ENCODE assay signal across 7 mouse cellular contexts in the genomic region with DNA sequence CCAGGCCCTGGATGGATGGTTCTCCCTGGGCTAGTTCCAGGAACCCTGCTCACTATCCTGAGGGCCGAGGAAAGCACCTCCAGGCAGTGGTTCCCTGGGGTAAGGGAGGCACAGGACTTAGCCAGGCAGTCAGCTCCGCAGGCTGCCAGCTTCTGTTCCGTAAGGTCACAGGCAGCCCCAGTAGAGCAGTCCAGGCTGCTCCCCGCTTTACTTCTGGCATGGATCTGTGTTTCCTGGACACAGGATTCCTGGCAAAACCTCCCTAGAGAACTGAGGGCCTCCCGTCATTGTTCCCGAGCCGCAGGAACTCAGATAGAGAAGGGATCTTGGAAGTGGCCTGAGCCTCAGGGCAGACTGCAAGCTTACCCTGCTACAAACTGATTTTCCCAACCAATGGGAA.
DNase-seq lines count a peak whose midpoint lies in the region; ATAC-seq and TF ChIP-seq lines count a peak whose summit lies in the region.

No protein-coding gene starts in this region.

- WGBS in hindbrain, embryonic 12.5 days, result 43% methylated on average over 7 of the region's 7 CpGs
- WGBS in lung, embryonic 14.5 days, result 55% methylated on average over 7 of the region's 7 CpGs

- TF ChIP-seq CTCF in brain, embryonic 14.5 days (IDR thresholded peaks at IDR 0.05; ENCODE audit: borderline replicate concordance, extremely low read depth, insufficient read depth, insufficient read length), result no peak
- no peak for TF ChIP-seq CTCF in lung, embryonic 14.5 days (IDR thresholded peaks at IDR 0.05; ENCODE audit: low read depth)

- H3K4me2 ChIP-seq in hindbrain, embryonic 12.5 days (replicated peaks), result no peak overlapping the region
- no peak overlapping the region for H3K4me2 ChIP-seq in lung, embryonic 14.5 days

- no peaks in the 10 kb centered on the region for H3K27me3 ChIP-seq in hindbrain, embryonic 12.5 days
- no peaks in the 10 kb centered on the region for H3K27me3 ChIP-seq in lung, embryonic 14.5 days (ENCODE audit: insufficient read depth, low read length)

- no peak overlapping the region for H3K4me3 ChIP-seq in hindbrain, embryonic 12.5 days
- no peak overlapping the region for H3K4me3 ChIP-seq in lung, embryonic 14.5 days (ENCODE audit: low read depth, low read length)

- no peak overlapping the region for H3K9ac ChIP-seq in hindbrain, embryonic 12.5 days
- H3K9ac ChIP-seq in lung, embryonic 14.5 days, result peak overlapping the region; percentile 34; the same call in 1 of the 2 replicates

- H3K4me1 ChIP-seq in hindbrain, embryonic 12.5 days, result peaks cover 12% of the 10 kb centered on the region
- peaks cover 16% of the 10 kb centered on the region for H3K4me1 ChIP-seq in lung, embryonic 14.5 days (ENCODE audit: insufficient read depth)

- TF ChIP-seq POLR2A in brain, embryonic 14.5 days (IDR thresholded peaks at IDR 0.05; ENCODE audit: borderline replicate concordance, extremely low read depth, insufficient read depth, insufficient read length, poor library complexity, severe bottlenecking), result no peak

- DNase-seq in Muller cell, postnatal 12 days (ENCODE audit: inconsistent ontology term), result peak; percentile 75
- peak; percentile 48 for DNase-seq in brain, embryonic 14.5 days (ENCODE audit: low read depth)
- peak; percentile 50 for DNase-seq in lung, embryonic 14.5 days
- no peak for DNase-seq in ovary, adult 18-20 months (ENCODE audit: low spot score)
- no peak for DNase-seq in B cell, adult 2 months
- no peak for DNase-seq in frontal cortex, postnatal 36 days (ENCODE audit: low spot score in 2 of 2)

- ATAC-seq in hindbrain, embryonic 12.5 days (ENCODE audit: low FRiP score), result no peak
- no peak for ATAC-seq in lung, embryonic 14.5 days (ENCODE audit: insufficient read depth)

- no peaks in the 10 kb centered on the region for H3K36me3 ChIP-seq in hindbrain, embryonic 12.5 days
- no peaks in the 10 kb centered on the region for H3K36me3 ChIP-seq in lung, embryonic 14.5 days (ENCODE audit: insufficient read depth)

- H3K27ac ChIP-seq in hindbrain, embryonic 12.5 days, result 0 out of 2 replicates have a peak overlapping the region, but pooled peaks have one; percentile 35
- peak overlapping the region; percentile 70 for H3K27ac ChIP-seq in lung, embryonic 14.5 days (ENCODE audit: low read depth)

- H3K9me3 ChIP-seq in hindbrain, embryonic 12.5 days (replicated peaks), result no peaks in the 10 kb centered on the region
- H3K9me3 ChIP-seq in lung, embryonic 14.5 days (ENCODE audit: low read depth, low read length), result no peaks in the 10 kb centered on the region

Comparison
In these comparisons a context has a peak if more than half of its experiments do, and no peak if none do; other contexts are left out.
1. DNase-seq: peak in Muller cell, postnatal 12 days (single experiment), brain, embryonic 14.5 days (single experiment) and lung, embryonic 14.5 days (single experiment); none in ovary, adult 18-20 months (single experiment), B cell, adult 2 months (0 of 2) and frontal cortex, postnatal 36 days (0 of 2).